ENCODE assay signal across 8 mouse cellular contexts in the genomic region with DNA sequence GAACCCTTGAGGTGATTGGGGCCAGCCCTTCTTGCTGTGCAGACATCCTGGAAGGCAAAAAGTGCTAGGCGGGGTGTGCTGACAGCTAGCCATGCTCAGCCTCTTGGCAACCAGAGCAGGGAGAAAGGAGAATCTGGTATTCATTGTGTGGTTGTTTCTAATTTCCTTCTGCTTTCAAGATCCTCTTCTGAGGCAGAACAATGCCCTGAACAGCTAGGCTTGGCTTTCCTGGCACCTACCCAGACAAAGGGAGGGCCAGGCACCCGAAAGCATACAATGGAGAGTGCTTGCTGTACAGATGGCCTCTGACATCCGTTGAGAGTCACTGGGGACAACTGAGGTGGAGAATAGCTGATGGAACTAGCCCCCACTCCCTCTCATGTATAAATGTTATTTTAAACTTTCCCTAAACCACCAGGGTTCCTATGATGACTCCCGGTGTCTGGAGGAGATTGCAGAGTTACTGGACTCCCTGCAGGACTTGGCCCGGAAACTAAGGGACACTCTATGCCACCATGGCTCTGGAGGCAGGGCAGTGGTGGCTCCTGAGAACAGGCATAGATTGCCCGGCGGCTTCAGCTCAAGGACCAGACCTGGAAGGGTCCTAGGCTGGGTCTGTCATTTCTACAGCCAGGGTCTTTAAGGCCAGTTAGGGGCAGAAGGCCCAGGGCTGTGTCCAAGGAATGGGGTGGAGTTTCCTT. TPM values are rescaled to one million over a fixed set of nuclear protein-coding genes. Genes with fewer than 3 reads are reported as not detected.
DNase-seq lines count a peak whose midpoint lies in the region; ATAC-seq lines count a peak whose summit lies in the region.

No protein-coding gene starts in this region.

- no peak overlapping the region for H3K4me2 ChIP-seq in hindbrain, embryonic 14.5 days (replicated peaks)

- no peak overlapping the region for H3K9ac ChIP-seq in hindbrain, embryonic 14.5 days

- no peaks in the 10 kb centered on the region for H3K27me3 ChIP-seq in hindbrain, embryonic 14.5 days (ENCODE audit: control insufficient read depth, insufficient read depth, low read length)

- intact Hi-C loops in gastrocnemius, postnatal 14 days (cut with DNase I; ENCODE audit: low total_unique reads) = no loop called here

- peak; percentile 59 for DNase-seq in adrenal gland, postnatal 10 days
- no peak for DNase-seq in adrenal gland, postnatal 4 days (ENCODE audit: low spot score in 2 of 2)
- DNase-seq in NIH3T3 (ENCODE audit: low read depth) = peak; percentile 86
- DNase-seq in gastrocnemius, postnatal 14 days = peak; percentile 74
- DNase-seq in hindbrain, embryonic 14.5 days (ENCODE audit: low spot score) = peak; percentile 59
- DNase-seq in layer of hippocampus, postnatal 36 days = peak; percentile 33 to 36
- peak; percentile 57 to 58 for DNase-seq in monocyte, adult 2 months (ENCODE audit: low read depth in 1 of 2, low spot score in 2 of 2)

- peaks cover 22% of the 10 kb centered on the region for H3K4me1 ChIP-seq in hindbrain, embryonic 14.5 days (replicated peaks; ENCODE audit: control insufficient read depth, insufficient read depth, low read length)

- WGBS in hindbrain, embryonic 14.5 days = 27% methylated on average over 7 of the region's 7 CpGs

- ATAC-seq in hindbrain, embryonic 14.5 days (ENCODE audit: low FRiP score) = peak; percentile 66; the same call in 1 of the 2 replicates
- no peak; the same call in 1 of the 2 replicates for ATAC-seq in frontal cortex, adult (ENCODE audit: low TSS enrichment)

- no peak overlapping the region for H3K4me3 ChIP-seq in hindbrain, embryonic 14.5 days (replicated peaks; ENCODE audit: low read length)

- H3K27ac ChIP-seq in hindbrain, embryonic 14.5 days = 0 out of 2 replicates have a peak overlapping the region, but pooled peaks have one; percentile 36

- H3K9me3 ChIP-seq in hindbrain, embryonic 14.5 days (ENCODE audit: control insufficient read depth, low read length) = no peaks in the 10 kb centered on the region

- H3K36me3 ChIP-seq in hindbrain, embryonic 14.5 days (replicated peaks; ENCODE audit: control insufficient read depth, insufficient read depth) = no peaks in the 10 kb centered on the region

RNA-seq across cellular contexts. Expression of a gene that starts 16.2 kb away (rescaled TPM):
- 1 to 10 TPM in 1 of 2 experiments, not detected in 1; 3.9 TPM for total RNA-seq in adrenal gland, postnatal 10 days (2021)
- not detected for total RNA-seq in adrenal gland, postnatal 4 days (2021)
- not detected for total RNA-seq in gastrocnemius, postnatal 14 days (2021)
- polyA plus RNA-seq in hindbrain, embryonic 14.5 days (2014; fragmentation: Nextera tagmentation; extraction: Ambion mirVana) = not detected in 2 replicates
- total RNA-seq in layer of hippocampus, postnatal 36 days (2021) = not detected

Comparison
In these comparisons a context has a peak if more than half of its experiments do, and no peak if none do; other contexts are left out.
1. DNase-seq: peak in adrenal gland, postnatal 10 days (single experiment), NIH3T3 (single experiment), gastrocnemius, postnatal 14 days (single experiment), hindbrain, embryonic 14.5 days (single experiment), layer of hippocampus, postnatal 36 days (2 of 2) and monocyte, adult 2 months (2 of 2); none in adrenal gland, postnatal 4 days (0 of 2).